Mouse (Mus musculus): Measurements from ENCODE around the gene B4galnt2. TPM values are rescaled to one million over a fixed set of nuclear protein-coding genes. Genes with fewer than 3 reads are reported as not detected.

The B4galnt2 gene
- polyA plus RNA-seq, 1 experiment from 2014 or later: not detected

DNA sequence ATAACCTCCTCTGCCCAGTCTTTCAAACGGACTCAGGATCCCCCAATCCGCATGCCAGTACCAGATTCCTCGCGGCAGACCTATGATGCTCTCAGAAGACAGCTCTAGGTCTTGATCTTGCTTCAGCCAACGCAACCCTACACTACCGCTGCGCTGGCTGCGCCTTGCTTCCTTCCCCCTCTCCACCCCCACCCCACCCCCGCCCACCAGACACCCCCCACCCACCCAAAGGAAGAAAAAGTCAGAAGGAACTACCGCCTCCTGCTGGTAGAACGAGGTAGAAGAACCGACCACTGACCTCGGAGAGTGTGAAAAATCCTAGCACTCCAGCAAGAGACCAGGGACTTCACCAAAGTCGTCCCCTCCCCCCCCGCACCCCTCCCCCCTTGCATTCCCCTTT is 83.0 kb downstream of the B4galnt2 start:
- peaks cover 75% of the 10 kb centered on the region for H3K27me3 ChIP-seq (replicated peaks; ENCODE audit: control insufficient read depth, insufficient read depth, low read length)
- no peaks in the 10 kb centered on the region for H3K9me3 ChIP-seq (ENCODE audit: control insufficient read depth, low read length)
- peaks cover 20% of the 10 kb centered on the region for H3K4me1 ChIP-seq (ENCODE audit: control insufficient read depth, insufficient read depth, low read depth, low read length)
- ATAC-seq: no peak
- H3K9ac ChIP-seq (ENCODE audit: low read depth, low read length): no peak overlapping the region
- no peaks in the 10 kb centered on the region for H3K36me3 ChIP-seq (ENCODE audit: control insufficient read depth, insufficient read depth, low read length)
- no peak overlapping the region for H3K4me3 ChIP-seq (ENCODE audit: low read length)
- H3K4me2 ChIP-seq (ENCODE audit: low read length): no peak overlapping the region
- no peak overlapping the region for H3K27ac ChIP-seq (ENCODE audit: low read depth, low read length)
- 6% methylated on average over 15 of the region's 15 CpGs for WGBS

DNA sequence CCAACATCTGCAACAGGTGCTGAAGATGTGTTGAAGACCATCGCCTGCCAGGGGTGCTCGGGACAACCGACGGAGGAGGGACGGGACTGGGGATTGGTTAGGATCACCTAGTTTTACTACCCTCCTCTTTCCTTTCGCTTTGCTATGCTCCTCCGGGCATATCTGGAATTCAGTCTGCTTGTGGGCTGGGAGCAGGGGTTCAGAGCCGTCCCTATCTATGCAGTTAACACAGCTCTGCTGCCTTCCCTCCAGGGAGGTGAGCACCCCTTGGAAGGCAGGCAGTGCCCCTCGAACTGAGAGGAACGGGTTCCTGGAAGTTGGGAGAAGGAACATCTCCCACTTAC is 83.4 kb downstream of the B4galnt2 start:
- Histone ChIP-seq H3K4me2 (ENCODE audit: low read length) (peak overlapping the region; percentile 46), H3K36me3 (ENCODE audit: control insufficient read depth, insufficient read depth, low read length) (no peaks in the 10 kb centered on the region), H3K4me1 (ENCODE audit: control insufficient read depth, insufficient read depth, low read depth, low read length) (peaks cover 18% of the 10 kb centered on the region), H3K4me3 (ENCODE audit: low read length) (peak overlapping the region; percentile 31), H3K27ac (ENCODE audit: low read depth, low read length) (no peak overlapping the region), H3K9me3 (ENCODE audit: control insufficient read depth, low read length) (no peaks in the 10 kb centered on the region), H3K27me3 (replicated peaks; ENCODE audit: control insufficient read depth, insufficient read depth, low read length) (peaks cover 79% of the 10 kb centered on the region), H3K9ac (ENCODE audit: low read depth, low read length) (no peak overlapping the region)
- no peak for ATAC-seq
- WGBS: 6% methylated on average over 10 of the region's 10 CpGs

DNA sequence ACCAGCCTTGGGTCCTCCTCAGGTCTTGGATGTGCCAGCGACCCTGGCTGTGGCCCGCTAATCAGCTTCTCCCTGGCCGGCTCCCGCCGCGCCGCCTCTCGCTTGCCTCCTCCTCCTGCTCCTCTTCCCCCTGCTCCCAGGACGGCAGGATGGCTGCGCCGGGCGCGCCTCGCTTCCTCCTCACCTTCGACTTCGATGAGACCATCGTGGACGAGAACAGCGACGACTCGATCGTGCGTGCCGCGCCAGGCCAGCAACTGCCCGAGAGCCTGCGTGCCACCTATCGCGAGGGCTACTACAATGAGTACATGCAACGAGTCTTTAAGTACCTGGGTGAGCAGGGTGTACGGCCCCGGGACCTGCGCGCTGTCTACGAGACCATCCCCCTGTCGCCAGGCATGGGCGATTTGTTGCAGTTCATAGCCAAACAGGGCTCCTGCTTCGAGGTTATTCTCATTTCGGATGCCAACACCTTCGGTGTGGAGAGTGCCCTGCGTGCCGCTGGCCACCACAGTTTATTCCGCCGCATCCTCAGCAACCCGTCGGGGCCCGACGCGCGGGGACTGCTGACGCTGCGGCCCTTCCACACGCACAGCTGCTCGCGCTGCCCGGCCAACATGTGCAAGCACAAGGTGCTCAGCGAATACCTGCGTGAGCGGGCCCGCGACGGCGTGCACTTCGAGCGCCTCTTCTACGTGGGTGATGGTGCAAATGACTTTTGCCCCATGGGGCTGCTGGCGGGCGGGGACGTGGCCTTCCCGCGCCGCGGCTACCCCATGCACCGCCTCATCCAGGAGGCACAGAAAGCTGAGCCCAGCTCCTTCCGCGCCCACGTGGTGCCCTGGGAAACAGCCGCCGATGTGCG is 84.0 kb downstream of the B4galnt2 start:
- H3K36me3 ChIP-seq (ENCODE audit: control insufficient read depth, insufficient read depth, low read length): no peaks in the 10 kb centered on the region
- H3K4me3 ChIP-seq (ENCODE audit: low read length): peak overlapping the region; percentile 31
- H3K9me3 ChIP-seq (ENCODE audit: control insufficient read depth, low read length): no peaks in the 10 kb centered on the region
- peaks cover 77% of the 10 kb centered on the region for H3K27me3 ChIP-seq (replicated peaks; ENCODE audit: control insufficient read depth, insufficient read depth, low read length)
- H3K9ac ChIP-seq (ENCODE audit: low read depth, low read length): peak overlapping the region; percentile 39; the same call in 1 of the 2 replicates
- no peak for ATAC-seq
- H3K4me2 ChIP-seq (ENCODE audit: low read length): peak overlapping the region; percentile 46
- no peak overlapping the region for H3K27ac ChIP-seq (ENCODE audit: low read depth, low read length)
- WGBS: 1% methylated on average over 74 of the region's 80 CpGs
- peaks cover 18% of the 10 kb centered on the region for H3K4me1 ChIP-seq (ENCODE audit: control insufficient read depth, insufficient read depth, low read depth, low read length)

DNA sequence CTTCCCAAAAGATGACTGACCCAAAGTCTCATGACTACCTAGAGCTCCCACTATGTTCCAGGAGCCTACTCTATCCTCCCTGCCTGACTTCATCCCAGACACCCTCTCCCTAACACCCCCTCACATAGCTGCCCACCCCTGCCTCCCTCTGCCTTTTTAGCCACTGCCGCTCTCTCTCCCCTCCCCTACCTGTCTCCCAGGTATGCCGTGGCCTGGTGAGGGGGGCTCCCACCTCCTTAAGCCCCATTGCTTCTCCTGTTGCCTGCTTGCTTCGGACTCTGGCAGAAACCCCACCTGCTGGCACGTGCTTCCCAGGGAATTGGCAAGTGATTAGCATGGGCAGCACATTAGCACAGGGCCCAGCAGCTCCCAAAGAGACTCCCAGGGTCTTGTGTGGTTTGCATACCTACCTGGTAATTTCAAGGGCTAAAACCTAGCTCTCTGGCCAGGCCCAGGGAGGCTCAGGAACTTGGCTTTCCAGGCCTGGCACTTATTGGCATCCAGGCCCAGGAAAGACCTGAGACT is 85.1 kb downstream of the B4galnt2 start:
- Histone ChIP-seq H3K4me2 (ENCODE audit: low read length) (no peak overlapping the region), H3K27me3 (replicated peaks; ENCODE audit: control insufficient read depth, insufficient read depth, low read length) (peaks cover 77% of the 10 kb centered on the region), H3K27ac (ENCODE audit: low read depth, low read length) (no peak overlapping the region), H3K4me3 (ENCODE audit: low read length) (no peak overlapping the region), H3K4me1 (ENCODE audit: control insufficient read depth, insufficient read depth, low read depth, low read length) (peaks cover 24% of the 10 kb centered on the region), H3K36me3 (ENCODE audit: control insufficient read depth, insufficient read depth, low read length) (no peaks in the 10 kb centered on the region), H3K9ac (ENCODE audit: low read depth, low read length) (no peak overlapping the region), H3K9me3 (ENCODE audit: control insufficient read depth, low read length) (no peaks in the 10 kb centered on the region)
- 30% methylated on average over 4 of the region's 4 CpGs for WGBS
- no peak for ATAC-seq

DNA sequence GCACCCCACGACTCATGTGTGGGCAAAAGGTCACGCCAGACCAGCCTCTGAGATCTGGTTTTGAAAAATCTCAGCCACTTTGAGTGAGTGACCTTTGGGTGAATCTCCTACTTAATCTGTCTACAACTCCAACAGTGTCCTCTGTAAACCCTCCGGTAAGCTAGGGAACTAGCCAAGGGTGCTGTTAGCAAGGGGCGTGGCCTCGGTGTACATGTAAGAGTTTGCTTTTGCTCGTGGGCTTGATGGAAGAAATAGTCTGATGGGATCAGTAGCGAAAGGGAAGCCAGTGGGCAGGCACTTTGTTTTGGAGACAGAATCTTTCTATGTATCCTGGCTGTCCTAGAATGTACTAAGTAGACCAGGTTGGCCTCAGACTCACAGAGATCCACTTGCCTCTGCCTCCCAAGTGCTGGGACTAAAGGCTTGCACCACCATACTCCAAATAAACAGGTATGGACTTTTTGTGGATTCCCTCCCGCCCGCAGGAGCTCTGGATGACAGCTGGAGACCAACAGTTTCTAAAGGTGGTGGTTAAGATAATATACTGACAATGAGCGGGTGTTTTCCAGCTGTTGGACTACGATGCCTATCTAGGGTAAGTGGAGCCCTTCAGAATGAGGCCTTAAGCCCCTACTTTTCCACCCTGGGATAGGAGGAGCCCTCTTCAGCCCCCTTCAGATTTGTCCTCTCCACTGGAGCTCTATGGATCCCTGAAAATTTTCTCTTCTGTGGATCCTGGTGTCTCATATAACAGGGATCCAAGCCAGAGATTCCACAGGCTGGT is 86.3 kb downstream of the B4galnt2 start:
- peaks cover 66% of the 10 kb centered on the region for H3K27me3 ChIP-seq (replicated peaks; ENCODE audit: control insufficient read depth, insufficient read depth, low read length)
- WGBS: 76% methylated on average over 11 of the region's 11 CpGs
- no peak overlapping the region for H3K27ac ChIP-seq (ENCODE audit: low read depth, low read length)
- H3K4me2 ChIP-seq (ENCODE audit: low read length): no peak overlapping the region
- no peaks in the 10 kb centered on the region for H3K9me3 ChIP-seq (ENCODE audit: control insufficient read depth, low read length)
- no peak overlapping the region for H3K4me3 ChIP-seq (ENCODE audit: low read length)
- H3K9ac ChIP-seq (ENCODE audit: low read depth, low read length): no peak overlapping the region
- ATAC-seq: no peak
- H3K4me1 ChIP-seq (ENCODE audit: control insufficient read depth, insufficient read depth, low read depth, low read length): peaks cover 21% of the 10 kb centered on the region
- H3K36me3 ChIP-seq (ENCODE audit: control insufficient read depth, insufficient read depth, low read length): no peaks in the 10 kb centered on the region

DNA sequence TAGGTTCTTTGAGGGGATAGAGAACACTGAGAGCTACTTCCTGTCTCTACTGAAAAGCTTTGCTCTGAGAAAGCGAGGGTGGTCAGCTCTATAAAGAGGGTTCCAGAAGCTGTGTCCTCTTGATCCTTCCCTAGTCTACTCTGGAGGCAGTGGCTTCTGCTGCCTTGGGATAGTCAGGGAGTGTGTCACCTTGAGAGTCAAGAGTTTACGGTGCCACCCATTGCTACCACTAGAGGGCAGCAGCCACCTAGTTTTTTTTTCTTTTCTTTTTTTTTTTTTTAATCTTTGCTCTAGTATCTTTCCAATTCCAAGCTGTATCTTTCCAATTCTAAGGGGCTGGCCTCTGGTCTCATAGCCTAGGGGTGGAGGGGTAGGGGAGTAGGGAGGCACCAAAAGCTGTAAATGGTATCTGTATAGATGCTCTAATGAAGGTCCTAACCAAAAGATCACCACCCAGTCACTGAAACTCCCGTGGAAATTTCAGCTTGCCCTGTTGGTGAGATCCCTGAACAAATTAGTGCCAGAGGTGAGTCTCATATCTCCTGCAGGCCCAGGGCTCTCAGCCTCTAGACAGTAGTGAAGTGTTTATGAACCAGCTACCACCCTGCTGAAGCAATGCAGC is 87.1 kb downstream of the B4galnt2 start:
- H3K27me3 ChIP-seq (replicated peaks; ENCODE audit: control insufficient read depth, insufficient read depth, low read length): peaks cover 58% of the 10 kb centered on the region
- H3K4me3 ChIP-seq (ENCODE audit: low read length): no peak overlapping the region
- no peak for ATAC-seq
- H3K4me2 ChIP-seq (ENCODE audit: low read length): no peak overlapping the region
- no peaks in the 10 kb centered on the region for H3K36me3 ChIP-seq (ENCODE audit: control insufficient read depth, insufficient read depth, low read length)
- H3K27ac ChIP-seq (ENCODE audit: low read depth, low read length): no peak overlapping the region
- no peak overlapping the region for H3K9ac ChIP-seq (ENCODE audit: low read depth, low read length)
- 18% methylated on average over 3 of the region's 3 CpGs for WGBS
- H3K9me3 ChIP-seq (ENCODE audit: control insufficient read depth, low read length): no peaks in the 10 kb centered on the region
- peaks cover 20% of the 10 kb centered on the region for H3K4me1 ChIP-seq (ENCODE audit: control insufficient read depth, insufficient read depth, low read depth, low read length)

DNA sequence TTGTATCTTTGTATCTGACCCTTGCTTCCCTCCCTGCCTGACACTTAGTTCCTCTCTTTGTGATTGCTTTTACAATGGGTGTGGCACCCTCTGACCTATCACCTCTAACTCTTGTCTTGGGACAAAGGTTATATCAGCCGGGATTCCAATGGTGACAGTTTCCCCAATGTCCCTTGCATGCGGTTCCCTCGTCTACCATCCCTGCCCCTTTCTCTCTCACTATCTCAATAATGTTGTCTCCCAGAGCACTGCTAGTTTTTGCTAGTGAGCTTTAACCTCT is 87.6 kb downstream of the B4galnt2 start:
- no peaks in the 10 kb centered on the region for H3K9me3 ChIP-seq (ENCODE audit: control insufficient read depth, low read length)
- no peak overlapping the region for H3K9ac ChIP-seq (ENCODE audit: low read depth, low read length)
- peaks cover 54% of the 10 kb centered on the region for H3K27me3 ChIP-seq (replicated peaks; ENCODE audit: control insufficient read depth, insufficient read depth, low read length)
- no peak overlapping the region for H3K4me2 ChIP-seq (ENCODE audit: low read length)
- no peaks in the 10 kb centered on the region for H3K36me3 ChIP-seq (ENCODE audit: control insufficient read depth, insufficient read depth, low read length)
- H3K4me1 ChIP-seq (ENCODE audit: control insufficient read depth, insufficient read depth, low read depth, low read length): peaks cover 20% of the 10 kb centered on the region
- H3K27ac ChIP-seq (ENCODE audit: low read depth, low read length): no peak overlapping the region
- ATAC-seq: no peak
- WGBS: 11% methylated on average over 3 of the region's 3 CpGs
- H3K4me3 ChIP-seq (ENCODE audit: low read length): no peak overlapping the region

DNA sequence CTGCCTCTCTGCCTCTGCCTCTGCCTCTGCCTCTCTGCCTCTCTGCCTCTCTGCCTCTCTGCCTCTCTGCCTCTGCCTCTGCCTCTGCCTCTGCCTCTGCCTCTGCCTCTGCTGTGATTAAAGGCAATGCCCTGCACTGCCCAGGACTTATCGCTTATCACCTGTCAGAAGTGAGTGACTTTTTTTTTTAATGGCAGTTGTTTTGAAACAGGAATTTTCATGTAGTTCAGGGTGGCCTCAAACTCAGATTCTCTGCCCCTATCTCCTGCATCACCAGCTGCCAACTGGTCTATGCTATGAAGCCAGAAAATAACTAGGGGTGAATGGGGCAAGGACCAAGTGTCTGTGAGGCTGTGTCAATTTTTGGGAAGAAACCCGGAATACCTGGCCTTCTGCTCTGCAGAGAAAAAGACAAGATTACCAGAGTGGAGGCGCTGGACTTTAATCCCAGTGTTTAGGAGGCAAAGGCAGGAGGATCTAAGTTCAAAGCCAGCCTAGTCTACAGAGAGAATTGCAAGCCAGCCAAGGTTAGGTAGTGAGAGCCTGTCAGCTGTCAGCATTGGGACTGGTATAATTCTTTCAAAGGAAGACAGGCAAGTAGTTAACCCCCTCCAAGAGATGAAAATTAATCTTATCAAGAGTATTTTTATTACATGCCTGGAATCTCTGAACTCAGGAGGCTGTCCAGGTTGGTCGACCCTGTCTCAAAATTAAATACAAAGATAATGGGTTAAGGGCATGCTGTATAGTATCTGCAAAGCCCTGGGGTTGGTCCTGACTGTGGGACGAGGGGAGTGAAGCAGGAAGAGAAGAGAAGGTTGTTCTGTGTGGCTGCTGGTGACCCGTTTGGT is 88.1 kb downstream of the B4galnt2 start:
- H3K9ac ChIP-seq (ENCODE audit: low read depth, low read length): no peak overlapping the region
- H3K4me1 ChIP-seq (ENCODE audit: control insufficient read depth, insufficient read depth, low read depth, low read length): peaks cover 20% of the 10 kb centered on the region
- no peak for ATAC-seq
- no peak overlapping the region for H3K27ac ChIP-seq (ENCODE audit: low read depth, low read length)
- H3K36me3 ChIP-seq (ENCODE audit: control insufficient read depth, insufficient read depth, low read length): no peaks in the 10 kb centered on the region
- no peak overlapping the region for H3K4me2 ChIP-seq (ENCODE audit: low read length)
- H3K9me3 ChIP-seq (ENCODE audit: control insufficient read depth, low read length): no peaks in the 10 kb centered on the region
- no peak overlapping the region for H3K4me3 ChIP-seq (ENCODE audit: low read length)
- peaks cover 49% of the 10 kb centered on the region for H3K27me3 ChIP-seq (replicated peaks; ENCODE audit: control insufficient read depth, insufficient read depth, low read length)
- 49% methylated on average over 6 of the region's 6 CpGs for WGBS

Measured in hindbrain, embryonic 16.5 days (tissue).